Mouse (Mus musculus) right cerebral cortex, postnatal 10 days (tissue): ENCODE measurements around the gene Stk4.

Experiments
- DNase-seq, 2 experiments: peaks; one replicate each; pipeline ENCODE4 v3.0.0; 2021; ENCODE audit warnings: low spot score in 2 of 2

The Stk4 gene

DNA sequence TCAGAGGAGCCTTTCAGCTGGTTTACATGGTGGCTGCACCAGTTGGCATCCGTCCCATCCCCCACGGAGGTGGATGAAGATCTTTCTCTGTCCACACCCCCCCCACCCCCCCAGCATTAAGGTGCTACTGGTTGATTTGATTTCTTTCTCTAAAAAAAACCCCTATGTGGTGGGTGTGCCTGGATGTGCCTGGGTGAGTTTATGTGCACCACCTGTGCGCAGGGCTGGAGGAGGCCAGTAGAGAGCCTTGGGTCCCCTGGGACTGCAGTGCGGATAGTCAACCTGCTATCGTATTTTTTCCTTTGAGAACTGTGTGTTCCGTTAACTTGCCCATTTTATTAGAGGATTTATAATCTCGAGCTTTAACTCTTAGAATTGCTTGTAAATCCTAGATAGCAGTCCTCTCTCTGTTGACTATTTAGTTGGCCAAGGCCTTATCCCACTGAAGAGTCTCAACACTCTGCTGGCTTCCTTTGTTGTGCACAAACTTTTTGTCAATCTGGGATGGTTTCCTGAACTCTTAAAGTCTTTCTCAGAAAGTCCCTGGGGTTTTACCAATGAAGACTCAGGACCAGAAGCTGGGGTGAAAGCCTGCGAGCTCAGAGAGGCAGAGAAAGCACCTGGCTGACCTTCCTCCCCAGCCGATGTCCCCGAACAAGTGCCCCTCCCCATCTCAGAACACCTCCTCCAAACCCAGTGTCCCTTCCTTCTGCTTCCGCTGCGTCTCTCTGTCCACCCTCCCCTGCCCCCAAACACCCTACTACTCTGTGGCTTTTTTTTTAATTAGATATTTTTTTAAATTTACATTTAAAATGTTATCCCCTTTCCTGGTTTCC, 58.7 kb downstream of the Stk4 start:
- DNase-seq: no peak

DNA sequence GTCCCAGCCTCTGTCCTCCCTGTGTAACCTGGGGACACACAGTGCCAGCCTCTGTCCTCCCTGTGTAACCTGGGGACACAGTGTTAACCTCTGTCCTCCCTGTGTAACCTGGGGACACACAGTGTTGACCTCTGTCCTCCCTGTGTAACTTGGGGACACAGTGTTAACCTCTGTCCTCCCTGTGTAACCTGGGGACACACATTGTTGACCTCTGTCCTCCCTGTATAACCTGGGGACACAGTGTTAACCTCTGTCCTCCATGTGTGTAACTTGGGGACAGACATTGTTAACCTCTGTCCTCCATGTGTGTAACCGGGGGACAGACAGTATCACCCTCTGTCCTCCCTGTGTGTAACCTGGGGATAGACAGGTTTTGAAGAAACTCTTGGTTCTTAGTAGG, 61.5 kb downstream of the Stk4 start:
- no peak for DNase-seq

DNA sequence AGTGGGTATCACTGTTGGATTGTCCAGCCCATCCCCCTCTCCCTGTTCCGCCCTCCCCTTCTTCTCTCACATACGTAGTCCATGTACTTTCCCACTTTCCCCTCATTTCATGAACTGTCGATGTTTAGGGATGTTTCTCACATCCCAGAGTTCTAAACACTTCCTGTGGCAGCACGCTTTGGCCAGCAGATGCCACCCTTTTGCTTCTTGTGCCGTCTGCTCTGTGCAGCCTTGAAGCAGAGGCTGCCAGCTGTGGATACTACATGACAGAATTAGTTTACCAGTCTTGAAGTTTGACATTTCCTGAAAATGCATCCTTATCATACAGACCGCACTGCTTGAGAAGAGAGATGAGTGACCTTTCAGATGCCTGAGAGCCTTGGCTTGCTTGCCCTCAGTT, 64.4 kb downstream of the Stk4 start:
- DNase-seq: peak; percentile 62 to 63

DNA sequence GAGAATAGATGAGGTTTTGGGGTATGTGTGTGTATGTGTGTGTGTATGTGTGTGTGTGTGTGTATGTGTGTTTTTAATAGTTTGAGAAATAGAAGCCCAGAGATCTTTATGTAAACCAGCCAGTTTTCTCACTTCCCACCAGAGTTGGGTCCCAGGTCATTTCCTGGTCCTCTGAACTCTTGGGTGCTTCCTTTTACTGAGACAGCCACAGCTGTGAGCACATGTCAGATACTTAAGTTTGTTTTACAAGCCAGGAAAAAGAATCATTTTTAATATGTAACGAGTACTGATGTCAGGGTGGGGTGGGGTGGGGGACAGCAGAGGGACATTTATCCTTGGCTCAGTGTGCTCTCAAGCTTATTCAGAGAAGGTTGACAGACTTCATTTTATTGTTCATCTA, 65.2 kb downstream of the Stk4 start:
- DNase-seq: no peak

DNA sequence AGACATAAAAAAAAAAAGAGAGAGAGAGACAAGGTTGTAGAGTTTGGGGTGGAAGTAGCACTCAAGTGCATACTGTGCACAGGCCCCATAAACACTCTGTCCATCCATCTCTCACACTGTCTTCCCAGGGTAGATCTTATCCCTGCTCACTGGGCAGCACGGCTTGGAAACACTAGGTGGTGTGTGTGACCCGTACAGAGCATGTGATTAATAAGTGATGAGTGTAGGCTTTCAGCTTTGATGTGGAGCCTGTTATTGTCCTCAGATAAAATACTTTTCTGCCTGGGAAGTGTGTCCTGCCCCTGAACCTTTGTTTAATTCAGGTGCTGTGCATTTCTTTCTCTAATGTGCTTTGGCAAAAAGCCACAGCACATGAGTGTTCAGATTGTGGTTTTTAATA, 66.3 kb downstream of the Stk4 start:
- DNase-seq: no peak

DNA sequence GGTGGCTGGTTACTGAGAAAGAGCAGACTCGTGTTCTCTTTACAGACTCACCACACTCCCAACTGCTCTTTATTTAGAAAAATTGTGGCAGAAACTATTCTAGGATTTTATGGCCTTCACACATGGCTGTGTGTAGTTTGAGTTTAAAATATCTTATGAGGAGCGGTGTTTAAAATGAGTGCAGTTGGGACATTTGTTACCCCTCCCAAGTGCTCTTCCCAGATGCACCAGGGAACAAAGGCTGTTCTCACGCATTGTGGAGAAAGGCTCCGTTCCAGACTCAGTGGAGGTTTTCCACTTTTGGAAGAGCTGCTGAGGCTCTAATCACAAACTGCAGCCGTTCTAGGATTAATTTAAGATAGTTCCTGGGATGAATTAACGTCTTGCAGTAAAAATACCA, 67.6 kb downstream of the Stk4 start:
- DNase-seq: peak; percentile 47 to 63

DNA sequence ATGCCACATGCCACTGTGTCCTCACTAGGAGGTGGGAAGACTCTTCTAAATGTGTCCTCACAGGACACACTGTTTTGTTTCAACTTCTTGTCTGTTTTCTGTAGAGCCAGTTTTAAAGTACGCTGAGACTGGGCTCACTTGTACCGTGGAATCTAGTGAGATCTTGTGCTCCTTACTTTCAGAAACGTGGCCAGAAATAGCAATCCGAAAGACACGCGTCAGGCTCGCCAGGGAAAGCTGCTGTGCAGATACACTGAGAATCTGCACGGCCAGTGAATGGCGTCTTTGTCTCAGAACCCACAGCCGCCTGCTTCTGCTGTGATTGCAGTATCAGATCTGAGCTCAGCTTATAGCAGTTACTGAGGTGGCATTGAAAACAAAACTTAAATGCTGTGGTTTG, 71.9 kb downstream of the Stk4 start:
- peak; percentile 70 to 73 for DNase-seq

DNA sequence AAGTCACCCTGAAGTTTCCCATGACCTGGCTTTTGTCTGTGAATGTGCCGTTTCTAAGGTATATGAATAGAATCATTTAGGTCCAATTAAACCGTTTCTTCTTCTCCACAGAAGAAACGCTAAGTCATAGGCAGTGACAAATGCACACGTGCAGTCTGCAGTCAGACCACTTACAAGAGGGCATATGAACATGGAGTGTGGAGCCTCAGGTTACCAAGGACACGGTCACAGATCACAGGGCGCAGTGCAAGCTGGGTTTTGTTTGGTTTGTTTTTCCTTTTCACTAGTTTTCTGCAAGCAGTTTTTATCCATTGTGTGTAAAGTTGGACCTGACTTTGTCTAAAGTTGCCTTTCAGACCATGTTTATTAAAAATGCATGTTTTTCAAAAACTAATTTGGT, 73.9 kb downstream of the Stk4 start:
- no peak for DNase-seq

DNA sequence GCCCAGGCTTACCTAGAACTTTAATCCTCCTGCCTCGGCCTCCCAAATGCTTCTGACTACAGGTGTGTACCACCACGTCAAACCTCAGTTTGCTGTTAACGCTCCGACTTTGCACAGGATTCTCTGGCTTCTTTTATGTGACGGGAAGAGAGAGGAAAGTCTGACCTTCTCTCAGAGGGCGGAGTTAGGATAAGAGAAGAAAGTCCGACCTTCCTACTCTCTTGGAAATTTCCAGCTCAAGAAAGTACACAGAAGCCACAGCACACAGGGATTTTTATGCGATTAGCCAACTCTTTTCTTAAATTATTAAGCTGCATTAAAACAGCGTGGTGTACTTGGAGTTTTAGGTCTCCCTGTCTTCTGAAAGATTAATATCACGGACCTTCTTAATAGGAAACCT, 74.4 kb downstream of the Stk4 start:
- DNase-seq: no peak

DNA sequence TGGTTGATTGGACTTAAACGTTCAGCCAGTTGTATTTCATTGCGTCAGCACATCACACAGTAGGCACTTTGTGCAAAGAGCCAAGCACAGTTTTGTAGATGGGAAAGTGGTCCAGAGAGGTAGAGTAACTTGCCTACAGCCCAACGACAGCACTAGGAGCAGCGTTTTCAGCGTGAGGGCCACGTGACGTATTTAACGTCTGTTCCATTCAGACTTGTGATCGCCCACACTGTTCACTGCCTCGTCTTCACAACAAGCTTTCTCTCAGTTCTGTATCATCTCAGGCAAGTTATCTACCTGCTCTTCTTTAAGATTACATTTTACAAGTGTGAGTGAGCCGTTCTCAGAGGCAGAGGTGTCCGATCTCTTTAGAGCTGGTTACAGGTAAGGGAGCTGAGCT, 76.4 kb downstream of the Stk4 start:
- DNase-seq: no peak

DNA sequence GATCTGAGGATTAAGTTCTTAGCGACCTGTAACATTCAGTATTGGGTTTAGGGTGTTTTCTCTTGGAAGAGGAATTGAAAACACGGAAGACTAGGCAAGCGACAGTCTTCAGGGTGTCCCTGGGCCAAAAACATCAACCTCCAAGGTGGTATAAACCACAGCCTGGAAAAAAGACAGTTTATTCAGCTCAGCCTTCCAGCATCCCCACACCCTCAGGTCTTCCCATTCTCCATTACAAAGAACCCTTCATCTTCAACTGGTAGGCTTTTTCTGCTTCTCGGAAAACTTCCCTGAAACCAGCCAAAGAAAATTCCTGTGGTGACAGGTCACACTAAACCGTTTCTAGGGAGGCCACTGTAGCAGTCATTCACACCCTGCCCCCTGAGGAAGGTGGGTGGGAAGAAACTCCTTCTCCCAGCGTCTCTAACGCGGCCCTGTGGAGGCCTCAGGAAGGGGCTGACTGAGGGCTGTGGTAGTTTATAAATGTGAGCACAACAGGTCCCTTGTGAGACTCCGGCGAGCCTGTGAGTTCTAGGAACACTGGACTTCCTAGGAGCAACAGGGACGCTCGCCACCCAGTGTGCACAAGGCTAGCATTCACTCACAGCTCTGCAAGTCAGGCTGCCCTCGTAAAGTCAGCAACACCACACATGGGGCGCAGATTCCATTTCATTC, 80.1 kb downstream of the Stk4 start:
- DNase-seq: no peak

DNA sequence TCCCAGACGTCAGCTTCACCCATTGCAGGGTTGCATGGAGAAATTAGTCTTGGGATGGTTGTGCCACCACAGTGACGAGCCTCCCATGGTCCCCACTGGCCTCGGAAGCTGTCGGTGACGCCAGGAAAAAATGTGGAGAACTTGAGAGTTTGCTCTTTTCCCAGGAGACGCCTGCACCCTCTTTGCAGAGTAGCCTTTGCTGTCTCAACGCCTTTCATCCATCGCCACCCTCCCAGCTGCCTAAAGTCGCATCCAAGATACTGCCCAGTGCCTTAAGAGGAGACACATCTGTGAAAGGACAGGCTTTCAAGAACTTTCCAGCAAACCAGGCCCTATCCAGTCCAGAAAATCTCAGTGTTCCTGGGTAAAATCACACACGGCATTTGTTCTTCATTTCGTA, 82.2 kb downstream of the Stk4 start:
- DNase-seq: no peak

DNA sequence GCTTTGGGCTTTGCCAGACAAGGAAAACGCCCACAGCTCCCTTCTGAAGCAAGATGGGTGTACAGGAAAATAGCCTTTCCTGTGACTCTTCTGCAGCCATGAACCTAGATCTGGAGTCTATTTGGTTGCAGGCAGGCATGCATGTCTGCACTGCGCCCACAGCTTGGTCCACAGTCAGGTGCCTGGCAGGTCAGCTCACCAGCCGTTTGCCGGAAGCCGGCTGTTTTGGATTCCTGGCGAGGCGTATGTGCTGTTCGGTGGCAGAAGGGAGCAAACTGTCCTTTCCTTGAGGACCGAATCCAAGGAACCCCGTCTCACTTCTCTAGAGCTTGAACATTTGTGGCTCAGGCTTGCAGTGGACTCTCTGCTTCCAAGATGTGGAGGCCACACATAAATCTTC, 83.9 kb downstream of the Stk4 start:
- no peak for DNase-seq

DNA sequence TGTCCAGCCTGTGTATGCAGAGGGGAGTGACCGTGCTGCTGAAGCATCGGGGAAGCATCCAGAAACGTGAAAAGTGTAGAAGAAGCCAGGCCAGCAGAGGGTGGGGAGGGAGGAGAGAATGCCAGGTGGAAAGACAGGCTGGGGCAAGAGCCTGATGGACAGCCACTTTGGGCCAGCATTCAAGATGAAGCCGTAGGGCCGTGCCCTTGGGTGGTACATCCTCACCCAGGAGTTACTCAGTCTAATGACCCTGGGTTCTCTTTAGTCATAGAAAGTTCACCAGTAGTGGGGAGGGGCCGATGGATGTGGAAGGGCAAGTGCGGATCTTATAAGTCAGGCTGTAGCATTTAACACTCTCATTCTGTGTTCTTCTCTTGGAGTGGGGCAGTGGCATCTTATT, 86.0 kb downstream of the Stk4 start:
- no peak for DNase-seq

DNA sequence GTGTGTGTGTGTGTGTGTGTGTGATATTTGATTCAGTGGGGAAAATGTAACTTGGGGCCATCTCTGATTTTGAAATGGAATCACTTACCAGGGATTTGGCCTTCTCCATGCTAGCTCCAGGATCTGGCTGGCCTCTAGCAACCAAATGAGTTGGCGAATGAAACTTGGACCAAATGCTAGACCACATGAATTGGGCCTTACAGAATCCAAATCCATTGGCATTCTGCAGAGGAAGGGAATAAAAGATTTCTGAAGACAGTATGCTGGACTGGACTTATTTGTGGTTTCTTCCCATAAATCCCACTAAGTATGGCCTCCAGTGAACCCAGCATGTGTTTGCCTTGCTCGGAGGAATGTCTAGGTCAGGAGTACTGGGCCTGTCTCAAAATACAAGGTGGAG, 88.7 kb downstream of the Stk4 start:
- DNase-seq: no peak

DNA sequence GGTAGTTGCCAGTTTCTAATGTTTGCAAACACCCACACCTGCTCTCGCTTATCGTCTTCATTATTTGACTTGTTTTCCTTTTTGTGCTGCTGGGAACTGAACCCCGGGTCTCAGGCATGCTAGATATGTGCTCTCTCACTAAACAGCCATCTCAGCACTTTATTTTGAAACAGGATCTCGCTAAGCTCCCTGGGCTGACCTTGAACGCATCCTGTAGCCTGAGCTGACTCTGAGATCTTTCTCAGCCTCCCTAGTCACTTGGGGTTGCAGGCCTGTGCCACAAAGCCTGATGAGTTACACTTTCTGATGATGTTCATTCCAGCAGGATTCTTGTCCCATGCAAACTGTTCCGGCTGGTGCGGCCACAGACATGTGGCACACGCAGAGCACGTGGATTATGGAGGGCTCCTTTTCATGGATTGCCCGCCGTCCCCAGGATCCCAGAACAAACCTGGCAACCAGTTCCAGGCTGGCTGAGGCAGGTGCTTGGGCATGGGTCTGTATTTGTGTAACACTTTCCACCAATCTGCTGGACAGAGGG, 91.5 kb downstream of the Stk4 start:
- DNase-seq: no peak

DNA sequence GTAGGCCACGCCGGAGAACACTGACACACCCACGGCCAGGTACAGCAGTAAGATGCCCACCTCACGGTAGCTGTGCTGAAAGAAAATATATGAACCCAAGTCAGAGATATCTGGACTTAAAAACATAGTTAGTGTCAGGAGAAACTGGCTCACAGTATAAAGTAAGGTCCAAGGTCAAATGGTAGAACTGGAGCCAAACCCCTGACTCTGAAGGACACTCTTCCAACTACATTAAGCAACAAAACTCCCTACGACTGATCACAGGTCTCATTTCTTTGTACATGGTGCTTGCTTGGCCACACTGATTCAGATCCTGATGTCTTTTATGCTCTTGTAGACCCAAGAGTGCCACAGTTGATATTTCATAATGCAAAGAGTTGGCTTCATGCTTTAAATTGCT, 94.8 kb downstream of the Stk4 start:
- no peak for DNase-seq

DNA sequence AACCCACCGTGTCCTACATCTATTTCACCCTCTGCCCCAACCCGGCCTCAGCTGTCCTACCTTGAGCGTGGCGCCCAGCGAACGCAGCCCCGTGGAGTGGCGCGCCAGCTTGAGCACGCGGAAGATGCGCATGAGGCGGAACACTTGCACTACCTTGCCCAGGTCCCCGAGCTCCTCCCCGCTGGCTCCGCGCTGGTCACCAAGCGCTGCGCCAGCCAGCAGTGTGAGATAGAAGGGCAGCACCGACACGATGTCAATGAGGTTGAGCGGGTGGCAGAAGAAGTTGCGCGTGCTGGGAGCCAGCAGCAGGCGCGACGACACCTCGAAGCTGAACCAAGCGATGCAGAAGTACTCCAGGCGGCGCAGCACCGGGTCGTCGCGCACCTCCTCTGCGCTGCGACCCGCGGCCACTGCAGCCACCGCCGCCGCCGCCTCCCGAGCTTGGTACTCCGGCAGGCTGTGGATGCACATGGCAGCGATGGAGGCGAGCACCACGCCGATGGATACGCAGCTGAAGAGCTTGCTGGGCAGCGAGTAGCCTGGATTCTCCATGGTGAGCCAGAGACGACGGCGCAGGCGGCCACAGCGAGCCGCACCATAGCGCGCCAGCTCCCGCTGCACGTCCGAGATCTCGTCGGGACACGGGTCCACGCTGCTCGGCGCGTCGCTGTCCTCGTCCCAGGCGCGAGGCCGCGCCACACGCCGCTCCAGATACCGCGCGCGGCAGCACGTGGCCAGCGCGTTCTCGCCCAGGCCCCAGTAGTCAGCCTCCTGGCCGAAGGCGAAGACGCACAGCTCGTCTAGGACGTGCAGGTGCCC, 97.8 kb downstream of the Stk4 start:
- DNase-seq: no peak

DNA sequence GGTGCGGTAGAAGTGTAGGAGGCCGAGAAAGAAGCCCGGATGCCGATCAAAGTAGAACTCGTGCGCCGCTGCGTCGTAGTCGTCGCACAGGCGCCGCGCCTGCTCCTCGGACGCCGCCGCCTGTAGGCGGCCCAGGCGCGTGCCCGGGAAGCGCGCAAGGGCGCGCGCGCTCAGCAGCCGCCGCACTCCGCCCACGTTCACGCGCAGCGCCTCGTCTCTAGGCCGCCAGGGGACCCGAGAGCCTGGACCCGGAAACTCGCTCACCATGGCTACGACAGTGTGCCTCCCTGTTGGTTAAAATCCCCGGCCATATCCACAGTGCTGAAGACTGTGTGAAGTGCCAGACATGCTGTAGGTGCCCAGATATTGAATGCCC, 98.4 kb downstream of the Stk4 start:
- DNase-seq: peak; percentile 48 to 59

DNA sequence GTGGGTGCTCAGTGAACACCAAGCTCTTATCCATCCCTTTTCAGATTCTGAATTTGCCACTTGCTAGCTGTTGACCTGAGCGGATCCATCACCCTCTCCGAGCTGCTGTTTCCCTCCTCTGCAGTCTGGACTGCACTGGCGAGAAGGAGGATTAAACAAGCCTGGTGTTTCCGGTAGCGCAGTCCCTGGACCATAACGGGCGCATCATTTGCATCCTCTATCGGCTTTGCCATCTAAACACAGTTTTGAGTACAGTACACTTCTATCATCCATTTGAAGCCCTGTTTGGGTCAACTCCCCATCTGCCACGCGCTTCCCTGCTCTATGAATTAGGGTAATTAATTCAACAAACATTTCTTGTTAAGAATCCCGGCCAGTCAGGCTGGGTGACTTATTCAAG, 100.2 kb downstream of the Stk4 start:
- DNase-seq: no peak

DNA sequence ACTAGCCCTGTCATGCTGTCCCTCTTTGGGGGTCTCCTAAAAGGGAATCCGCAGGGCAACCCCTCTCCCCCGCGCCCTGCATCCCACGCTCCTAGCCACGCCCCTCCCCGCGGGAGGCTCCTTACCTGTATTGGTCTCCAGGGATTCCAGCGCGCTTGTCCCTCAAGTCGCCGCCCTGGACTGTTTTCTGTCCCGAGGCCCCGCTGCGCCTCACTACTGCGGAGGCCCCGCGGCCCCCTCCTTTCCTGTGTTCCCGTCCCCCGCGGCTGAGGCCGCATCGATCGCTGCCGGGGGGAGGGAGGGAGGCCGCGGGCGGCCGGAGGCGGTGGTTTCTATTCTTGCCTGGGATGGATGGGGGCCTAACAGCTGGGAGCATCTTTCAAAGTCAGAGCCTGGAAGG, 100.8 kb downstream of the Stk4 start, which contains the start of gene Kcns1:
Gene Kcns1 (minus strand): TSS at position 212 of the 400 bp plus-strand sequence.
- DNase-seq: no peak

DNA sequence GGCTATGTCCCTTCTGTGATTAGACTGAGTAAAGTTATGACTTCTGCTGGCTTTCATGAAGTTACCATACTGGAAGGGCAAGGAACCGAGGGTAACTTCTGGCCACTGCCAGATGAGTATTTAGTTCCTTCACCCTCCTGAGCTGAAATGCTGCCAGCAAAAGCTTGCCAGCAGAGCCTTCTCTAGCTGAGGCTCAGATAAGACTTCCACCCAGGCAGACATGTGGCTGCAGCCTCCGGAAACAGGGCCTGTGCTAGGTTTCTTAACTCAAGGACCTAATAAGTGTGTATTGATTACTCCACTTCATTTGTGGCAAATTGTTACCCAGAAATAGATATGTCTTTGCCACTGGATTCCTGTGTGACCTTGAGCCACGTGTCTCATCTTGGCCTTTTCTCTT, 103.3 kb downstream of the Stk4 start:
- no peak for DNase-seq
